Mouse (Mus musculus) frontal cortex, postnatal 36 days (tissue): ENCODE measurements around the gene Elovl3.
A peak's percentile ranks its signal among the peaks of the same experiment; 100 is the strongest.
"Not testable (repeated sequence)": the region's sequence is repeated elsewhere in the genome, so short reads cannot be mapped to it uniquely, and the experiment has no call there.

Experiments used
- DNase-seq, 2 experiments: peaks; one replicate each; pipeline ENCODE4 v3.0.0; 2022; ENCODE audit warnings: low spot score in 2 of 2

Gene Elovl3

GRCm38 (mm10) chr19:46131694-46132525 is at the start of gene Elovl3:
Elovl3 (plus strand) TSS chr19:46131897.
- no peak for DNase-seq

- no peak for DNase-seq
Measured at GRCm38 (mm10) chr19:46085185-46085584, 46.5 kb upstream of the Elovl3 start.

GRCm38 (mm10) chr19:46086337-46086736 is 45.4 kb upstream of the Elovl3 start:
- peak; percentile 53 to 71 for DNase-seq

GRCm38 (mm10) chr19:46087871-46088270 is 43.8 kb upstream of the Elovl3 start:
- no peak for DNase-seq

- DNase-seq, result no peak
Measured at GRCm38 (mm10) chr19:46091641-46092040, 40.1 kb upstream of the Elovl3 start.

GRCm38 (mm10) chr19:46094144-46094543 is 37.6 kb upstream of the Elovl3 start:
- DNase-seq, result no peak

GRCm38 (mm10) chr19:46095291-46095690 is 36.4 kb upstream of the Elovl3 start:
- peak; percentile 18 to 51 for DNase-seq

GRCm38 (mm10) chr19:46096396-46096795 is 35.3 kb upstream of the Elovl3 start:
- DNase-seq, result no peak

GRCm38 (mm10) chr19:46099561-46099960 is 32.1 kb upstream of the Elovl3 start:
- no peak for DNase-seq

- DNase-seq, result no peak
Measured at GRCm38 (mm10) chr19:46103437-46104186, 28.1 kb upstream of the Elovl3 start.

GRCm38 (mm10) chr19:46104187-46104557 is 27.5 kb upstream of the Elovl3 start:
- no peak for DNase-seq

GRCm38 (mm10) chr19:46110214-46110613 is 21.5 kb upstream of the Elovl3 start:
- DNase-seq, result no peak

- no peak for DNase-seq
Measured at GRCm38 (mm10) chr19:46110781-46111180, 20.9 kb upstream of the Elovl3 start.

- DNase-seq, result no peak
Measured at GRCm38 (mm10) chr19:46114617-46115016, 17.1 kb upstream of the Elovl3 start.

GRCm38 (mm10) chr19:46119458-46119857 is 12.2 kb upstream of the Elovl3 start:
- no peak for DNase-seq

GRCm38 (mm10) chr19:46120872-46121271 is 10.8 kb upstream of the Elovl3 start:
- DNase-seq, result no peak

GRCm38 (mm10) chr19:46123876-46124275 is 7.8 kb upstream of the Elovl3 start:
- DNase-seq, result no peak

GRCm38 (mm10) chr19:46124651-46125050 is 7.0 kb upstream of the Elovl3 start:
- no peak for DNase-seq

GRCm38 (mm10) chr19:46126301-46126700 is 5.4 kb upstream of the Elovl3 start:
- DNase-seq, result no peak

- not testable (repeated sequence) for DNase-seq
Measured at GRCm38 (mm10) chr19:46129737-46130136, 2.0 kb upstream of the Elovl3 start.

- DNase-seq, result no peak
Measured at GRCm38 (mm10) chr19:46131283-46131682, 414 bp upstream of the Elovl3 start.

- DNase-seq, result no peak
Measured at GRCm38 (mm10) chr19:46132577-46132976, 880 bp downstream of the Elovl3 start.

- DNase-seq, result peak; percentile 89 to 94
Measured at GRCm38 (mm10) chr19:46135297-46135696, 3.6 kb downstream of the Elovl3 start.
